Mouse (Mus musculus) left cerebral cortex, adult 2 months (tissue): ENCODE measurements around the gene Mdfic. TPM values are rescaled to one million over a fixed set of nuclear protein-coding genes. Genes with fewer than 3 reads are reported as not detected.

Source experiments
- DNase-seq, 2 experiments: peaks; one replicate each; pipeline ENCODE4 v3.0.0; 2021 to 2022; ENCODE audit warnings: low spot score in 2 of 2, mixed read lengths in 1 of 2; ENCODE audit errors: extremely low spot score in 1 of 2
- H3K27ac ChIP-seq: fragments of 200-600 bp; 2 replicates; pipeline ENCODE4 v1.8.1; 2022
- H3K4me3 ChIP-seq: fragments of 200-600 bp; 2 replicates; pipeline ENCODE4 v1.8.1; 2022
- CTCF ChIP-seq: fragments of 200-600 bp; IDR thresholded peaks from 2 replicates; pipeline ENCODE4 v1.8.1; 2022; ENCODE audit warnings: antibody characterized with exemption, mild to moderate bottlenecking, moderate library complexity
- intact Hi-C: fragments of 180-260 bp; cut with DNase I; formaldehyde crosslinking; loops from one replicate; pipeline ENCODE4 v1.15.1; 2025
- total RNA-seq, 2 experiments: library from RNA; stranded (reverse); gene quantifications; 2 replicates each; pipeline ENCODE4 v1.2.3; 2021

Gene Mdfic
- total RNA-seq, 2 experiments from 2014 or later: 3.0 to 3.7 TPM

DNA sequence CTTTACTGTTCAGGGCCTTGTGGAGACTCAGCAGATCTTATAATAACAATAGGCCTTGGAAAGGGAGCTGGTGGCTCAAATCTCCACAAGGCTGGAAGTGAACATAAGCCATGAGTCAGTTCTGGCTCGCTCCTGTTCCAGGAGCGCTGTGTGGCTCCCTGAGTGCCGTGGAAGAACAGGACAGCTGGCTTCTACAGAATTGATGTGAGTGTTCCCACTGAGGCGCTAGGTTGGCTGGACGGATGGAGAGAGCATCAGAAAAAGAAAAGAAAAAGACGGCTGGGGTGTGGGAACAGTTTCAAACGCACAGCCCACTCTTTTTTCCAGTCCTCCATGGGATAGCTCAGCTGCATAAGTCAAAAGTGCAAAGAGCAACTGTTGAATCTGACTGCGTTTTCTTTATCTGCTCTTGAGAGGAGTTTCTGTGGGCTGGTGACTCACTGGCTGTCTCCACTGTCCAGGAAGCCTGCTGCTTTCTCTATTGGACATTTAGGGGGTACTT lies 22.9 kb downstream of the Mdfic start:
- H3K27ac ChIP-seq: no peak overlapping the region
- H3K4me3 ChIP-seq: no peak overlapping the region
- intact Hi-C loops: no loop called here
- no peak for DNase-seq
- TF ChIP-seq CTCF: no peak

DNA sequence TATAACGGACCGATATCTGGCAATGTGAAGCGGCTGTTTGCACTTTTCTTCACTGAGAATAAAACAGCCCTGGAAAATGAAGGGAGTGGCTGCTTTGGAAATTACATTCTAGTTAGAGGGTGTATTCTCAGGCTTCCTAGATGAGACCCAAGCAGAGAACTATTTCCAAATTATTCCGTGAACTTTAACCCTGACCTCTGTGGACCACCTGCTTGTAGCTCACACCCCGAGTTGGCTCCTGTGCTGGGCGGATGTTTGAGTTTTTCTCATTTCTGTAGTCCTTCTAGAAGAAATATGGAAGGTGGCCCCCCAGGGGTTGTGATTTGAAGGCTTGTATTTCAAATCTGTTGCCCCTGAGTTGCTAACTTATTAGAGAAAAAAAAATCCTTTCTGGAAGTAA lies 23.3 kb downstream of the Mdfic start:
- intact Hi-C loops: no loop called here
- H3K4me3 ChIP-seq: no peak overlapping the region
- DNase-seq: no peak
- no peak overlapping the region for H3K27ac ChIP-seq
- no peak for TF ChIP-seq CTCF

DNA sequence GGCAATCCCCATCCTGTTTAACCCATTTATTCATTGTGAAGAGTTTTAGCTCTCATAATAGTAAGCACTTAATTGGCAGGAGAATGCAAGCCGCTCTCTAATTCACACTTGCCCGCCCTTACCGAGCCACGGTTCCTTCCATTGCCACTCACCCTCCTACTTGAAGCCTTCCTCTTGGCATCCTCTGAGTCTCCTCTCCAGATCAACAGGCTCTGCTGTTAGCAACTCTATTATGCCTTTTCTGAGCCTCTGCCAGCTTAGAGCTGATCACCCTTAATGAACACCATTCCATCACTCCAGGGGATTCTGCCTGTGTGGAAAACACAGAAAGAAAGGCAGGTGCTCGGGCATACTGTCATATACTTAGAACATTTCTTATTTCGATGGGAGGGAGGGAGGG lies 24.9 kb downstream of the Mdfic start:
- no peak for DNase-seq
- Histone ChIP-seq H3K4me3 (no peak overlapping the region), H3K27ac (no peak overlapping the region)
- intact Hi-C loops: no loop called here
- no peak for TF ChIP-seq CTCF

DNA sequence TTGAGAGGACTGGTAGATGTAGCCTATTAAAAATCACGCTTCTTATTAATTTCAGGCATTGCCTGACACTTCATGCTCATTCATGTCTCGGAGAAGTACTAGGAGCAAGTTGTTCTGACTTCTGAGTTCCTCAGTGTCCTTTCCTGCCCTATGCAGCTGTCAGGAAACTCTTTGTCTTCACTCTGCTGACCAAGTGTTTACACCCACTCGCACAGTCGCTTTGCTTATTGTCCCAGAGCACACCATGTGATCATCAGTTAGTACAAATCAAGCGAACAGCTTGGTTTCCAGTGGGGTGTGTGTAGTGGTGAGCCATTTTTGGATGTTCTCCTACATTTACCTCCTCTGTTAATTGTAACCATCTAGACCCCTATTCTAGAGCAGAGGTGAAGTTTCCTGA lies 25.4 kb downstream of the Mdfic start:
- DNase-seq: no peak
- intact Hi-C loops: no loop called here

DNA sequence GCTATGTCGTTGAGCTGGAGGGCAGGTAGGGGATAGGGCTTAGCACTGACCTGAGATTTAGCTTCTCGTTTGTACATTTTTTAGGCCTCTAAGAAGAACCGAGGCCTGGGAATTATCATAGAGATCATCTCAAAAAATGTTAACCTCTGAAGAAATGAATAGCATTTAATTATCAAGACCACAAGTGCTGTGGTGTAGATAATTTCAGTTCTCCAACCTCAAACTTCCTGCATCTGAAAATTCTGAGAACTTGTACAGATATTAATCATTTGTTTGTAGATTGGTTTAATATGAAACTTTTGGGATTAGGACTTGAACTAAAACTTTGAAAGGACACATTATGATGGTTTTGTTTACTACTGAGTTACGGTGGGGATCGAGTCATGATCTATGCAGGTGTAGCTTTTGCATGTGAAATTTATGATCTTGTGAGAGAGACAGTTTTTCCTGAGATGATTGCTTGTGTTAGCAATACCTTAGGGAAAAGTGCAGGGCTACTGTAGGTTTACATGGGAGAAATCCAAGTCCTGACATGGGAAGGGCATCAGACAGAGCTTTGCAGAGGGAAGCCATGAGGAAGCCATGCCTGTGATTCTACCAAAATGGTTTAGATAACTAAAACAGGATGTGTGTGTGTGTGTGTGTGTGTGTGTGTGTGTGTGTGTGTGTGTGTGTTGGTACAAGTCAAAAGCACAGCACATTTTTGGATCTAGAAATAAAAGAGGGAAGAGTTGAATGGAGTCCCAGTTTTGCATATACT lies 27.1 kb downstream of the Mdfic start:
- intact Hi-C loops: no loop called here
- no peak for DNase-seq
- TF ChIP-seq CTCF: no peak
- Histone ChIP-seq H3K4me3 (no peak overlapping the region), H3K27ac (no peak overlapping the region)

More for the DNA sequence above, 25.4 kb downstream of the Mdfic start:
- Histone ChIP-seq H3K27ac (no peak overlapping the region), H3K4me3 (no peak overlapping the region)
- no peak for TF ChIP-seq CTCF

DNA sequence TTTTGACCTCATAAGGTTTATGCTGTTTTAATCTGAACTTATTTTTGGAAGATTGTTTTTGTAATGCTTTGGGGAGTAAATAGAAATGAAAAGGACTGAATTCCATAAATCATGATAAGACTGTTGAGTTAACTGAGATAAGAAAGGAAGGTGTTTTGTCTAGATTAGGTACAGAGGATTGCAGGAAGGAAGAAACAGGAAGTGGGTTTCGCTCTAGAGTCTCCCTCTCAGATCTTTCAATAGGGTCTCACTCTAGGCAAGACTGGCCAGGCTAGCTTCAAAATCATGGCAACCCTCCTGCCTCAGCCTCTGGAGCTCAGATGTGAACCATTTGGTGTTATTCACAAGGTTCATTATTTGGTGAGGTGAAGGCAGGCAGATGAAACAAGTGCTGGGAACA lies 27.8 kb downstream of the Mdfic start:
- H3K4me3 ChIP-seq: no peak overlapping the region
- TF ChIP-seq CTCF: no peak
- H3K27ac ChIP-seq: no peak overlapping the region
- no peak for DNase-seq
- intact Hi-C loops: no loop called here

DNA sequence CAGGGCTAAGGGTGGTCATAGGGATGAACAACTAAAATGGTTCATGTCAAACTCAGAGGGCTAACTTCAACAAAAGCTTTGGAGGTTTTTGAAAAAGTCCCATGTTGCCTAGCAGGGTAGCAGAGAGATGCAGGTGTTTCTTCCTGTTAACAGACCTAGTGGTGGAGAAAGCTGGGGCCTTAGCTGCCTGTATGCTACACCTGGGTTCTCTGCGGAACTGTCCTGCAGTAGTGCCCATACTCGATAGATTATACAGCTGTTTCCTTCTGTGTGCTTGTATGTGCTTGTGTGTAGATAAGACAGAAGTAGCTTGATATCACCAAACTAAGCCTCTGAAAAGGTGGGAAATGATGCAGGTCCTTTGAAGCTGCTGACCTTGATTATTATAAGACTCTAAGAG lies 28.5 kb downstream of the Mdfic start:
- no peak for TF ChIP-seq CTCF
- H3K27ac ChIP-seq: no peak overlapping the region
- intact Hi-C loops: no loop called here

DNA sequence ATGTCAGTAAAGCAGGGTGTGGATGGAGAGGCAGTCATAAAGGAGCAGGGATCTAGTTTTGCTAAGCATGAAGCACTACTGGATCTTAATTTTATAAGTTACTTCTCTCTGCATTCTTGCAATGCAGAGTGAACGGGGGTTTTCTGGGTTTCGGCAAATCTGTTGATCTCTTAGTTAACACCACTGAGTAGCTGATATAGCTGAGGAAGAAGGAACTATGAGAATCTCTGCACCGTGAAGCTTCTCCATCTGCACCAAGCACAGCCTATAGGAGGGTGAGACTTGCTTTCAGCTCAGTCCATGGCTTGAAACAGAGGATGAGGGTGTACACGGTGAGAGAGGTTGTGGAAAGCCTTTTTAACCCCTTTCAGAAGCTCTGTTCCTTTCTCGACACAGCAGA lies 29.6 kb downstream of the Mdfic start:
- TF ChIP-seq CTCF: no peak
- Histone ChIP-seq H3K4me3 (no peak overlapping the region), H3K27ac (no peak overlapping the region)
- intact Hi-C loops: no loop called here
- DNase-seq: no peak

More for the DNA sequence above, 28.5 kb downstream of the Mdfic start:
- no peak for DNase-seq
- no peak overlapping the region for H3K4me3 ChIP-seq

DNA sequence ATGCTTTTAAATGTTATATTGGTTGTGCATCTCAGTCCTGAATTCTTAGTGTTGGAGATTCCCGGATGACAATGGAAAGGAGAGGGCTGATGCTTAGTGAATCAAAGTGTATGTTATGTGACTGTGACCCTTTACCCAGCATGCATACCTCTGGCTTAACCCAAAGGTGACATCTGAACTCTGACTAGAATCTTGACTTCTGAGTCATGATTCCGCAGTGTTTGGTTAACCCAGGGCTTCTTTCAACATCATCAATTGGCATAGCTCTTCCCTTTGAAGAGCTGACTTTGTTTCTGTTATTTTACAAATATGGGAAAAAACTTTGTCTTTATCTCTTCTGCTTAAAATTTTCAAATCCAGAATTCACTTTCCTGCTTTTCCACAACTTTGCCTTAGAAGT lies 30.9 kb downstream of the Mdfic start:
- intact Hi-C loops: no loop called here
- no peak for DNase-seq
- H3K4me3 ChIP-seq: no peak overlapping the region
- TF ChIP-seq CTCF: no peak
- H3K27ac ChIP-seq: no peak overlapping the region

DNA sequence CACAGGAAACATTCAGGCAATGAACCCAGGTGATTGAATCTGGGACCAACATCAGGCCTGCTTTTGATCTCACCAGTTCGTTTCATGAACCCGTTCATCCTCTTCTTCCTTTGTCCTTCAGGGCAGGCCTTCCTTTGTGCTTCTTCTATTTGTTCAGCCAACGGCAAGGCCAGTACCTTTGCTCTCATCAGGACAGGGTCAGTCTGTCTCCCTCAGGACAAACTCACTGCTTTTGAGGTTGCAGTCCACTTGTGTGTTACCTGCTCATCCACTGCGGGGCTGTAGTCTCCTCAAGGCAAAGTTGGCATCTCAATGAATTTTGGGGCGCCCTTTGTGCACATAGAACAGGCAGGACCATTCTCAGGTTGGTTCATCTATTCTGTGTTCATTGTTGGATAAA lies 31.7 kb downstream of the Mdfic start:
- H3K4me3 ChIP-seq: no peak overlapping the region
- intact Hi-C loops: no loop called here
- H3K27ac ChIP-seq: no peak overlapping the region
- no peak for DNase-seq
- TF ChIP-seq CTCF: no peak

DNA sequence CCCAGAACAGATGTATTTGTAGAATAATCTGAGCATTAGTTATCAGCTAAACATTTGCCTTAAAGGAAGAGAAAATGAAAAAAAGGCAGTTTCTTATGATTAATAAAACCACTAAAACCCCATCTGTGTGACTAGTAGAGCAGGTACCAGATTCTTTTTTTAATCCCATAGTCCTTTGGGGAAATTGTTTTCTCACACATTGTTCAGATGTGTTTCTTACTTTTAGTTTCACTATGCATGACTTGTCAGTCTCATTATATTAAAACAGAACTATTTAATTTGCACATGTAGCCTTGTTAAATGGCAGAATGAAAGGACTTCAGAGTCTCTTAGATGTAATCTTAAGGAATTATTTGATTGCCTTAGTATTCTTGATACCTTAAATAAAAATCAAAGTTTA lies 32.7 kb downstream of the Mdfic start:
- DNase-seq: no peak
- TF ChIP-seq CTCF: no peak
- intact Hi-C loops: no loop called here
- Histone ChIP-seq H3K27ac (no peak overlapping the region), H3K4me3 (no peak overlapping the region)

DNA sequence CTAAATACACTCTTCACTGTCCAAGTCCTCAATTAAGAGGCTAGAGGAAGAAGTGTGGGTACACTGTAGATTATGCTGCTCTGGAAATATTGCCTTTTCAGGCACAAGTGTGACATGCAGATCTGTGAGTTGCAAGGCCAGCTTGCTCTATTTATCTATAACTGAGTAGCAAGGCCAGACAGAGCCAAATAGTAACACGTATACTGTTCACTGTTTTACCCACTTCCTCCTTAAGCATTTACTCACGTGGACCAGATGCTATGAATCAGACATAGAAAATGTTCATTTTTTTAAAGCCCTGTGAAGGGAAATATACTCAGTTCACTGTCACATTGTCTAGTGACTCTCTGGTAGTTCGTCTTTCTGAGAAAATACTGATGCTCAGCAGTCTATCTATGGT lies 37.9 kb downstream of the Mdfic start:
- DNase-seq: no peak
- TF ChIP-seq CTCF: no peak
- H3K27ac ChIP-seq: no peak overlapping the region
- no peak overlapping the region for H3K4me3 ChIP-seq
- intact Hi-C loops: no loop called here

DNA sequence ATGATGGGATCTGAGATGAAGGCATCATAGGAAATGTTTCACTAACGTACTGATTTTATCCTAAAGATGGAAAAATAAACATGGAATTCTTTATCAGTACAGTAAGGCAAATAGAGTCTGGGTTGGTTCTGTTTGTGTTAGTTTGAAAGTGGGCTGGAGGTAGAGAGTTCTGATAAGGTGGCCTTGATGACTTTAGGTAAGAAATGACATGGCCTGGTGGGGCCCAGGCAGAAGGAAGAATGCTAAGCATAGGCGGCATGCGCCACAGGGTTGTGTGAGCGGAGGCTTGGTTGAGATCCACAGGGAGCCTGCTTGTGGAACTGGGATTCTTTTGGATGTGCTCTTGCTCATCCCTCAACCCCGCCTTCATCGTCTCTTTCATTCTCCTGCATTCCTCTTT lies 40.3 kb downstream of the Mdfic start:
- TF ChIP-seq CTCF: no peak
- no peak overlapping the region for H3K27ac ChIP-seq
- intact Hi-C loops: no loop called here
- DNase-seq: no peak
- H3K4me3 ChIP-seq: no peak overlapping the region
